Mouse (Mus musculus) CD4-positive naive resting alpha-beta T cell, adult 76 days (primary cell): ENCODE measurements around the gene 2210016F16Rik. TPM values are rescaled to one million over a fixed set of nuclear protein-coding genes. Genes with fewer than 3 reads are reported as not detected.

Experiments used
- total RNA-seq: library from RNA; stranded (reverse); gene quantifications from one replicate; pipeline ENCODE4 v1.2.4, GENCODE M21; 2023

2210016F16Rik gene
- 16.6 TPM for total RNA-seq

DNA sequence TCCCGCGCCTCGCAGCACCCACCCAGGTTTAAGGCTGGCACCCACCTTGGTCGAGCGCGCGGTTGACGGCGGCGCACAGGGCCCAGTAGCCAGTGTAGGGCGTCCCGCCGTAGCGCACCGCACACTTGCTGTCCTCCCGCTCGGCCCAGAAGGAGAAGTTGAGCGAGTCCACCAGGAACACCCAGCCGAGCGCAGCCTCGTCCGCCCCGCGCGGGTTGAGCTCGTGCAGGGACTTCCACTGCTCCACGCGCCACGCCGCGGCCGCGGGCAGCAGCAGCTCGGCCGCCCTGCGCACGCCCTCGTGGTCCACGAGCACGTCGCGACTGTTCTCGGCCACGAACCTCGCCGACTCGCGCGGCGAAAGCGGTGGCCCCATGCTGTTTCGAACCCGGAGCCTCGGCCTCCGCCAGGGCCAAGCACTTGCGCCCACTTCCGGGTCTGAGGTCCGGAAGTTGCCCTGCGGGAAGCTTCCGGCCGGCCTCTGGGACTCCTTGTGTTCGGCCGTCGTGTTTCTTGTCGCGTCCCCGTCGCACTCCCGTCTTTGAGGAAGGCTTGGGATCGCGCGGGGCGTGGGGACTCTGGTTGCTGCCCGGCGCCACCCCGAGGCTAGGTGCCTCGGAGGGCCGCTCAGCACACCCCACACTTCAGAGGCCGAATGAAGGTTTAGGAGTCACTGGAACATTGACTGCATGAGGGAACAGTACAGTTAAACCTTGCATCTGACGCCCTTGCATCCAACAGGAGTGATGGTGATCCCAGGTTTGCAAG lies at the start of gene 2210016F16Rik:
TSS of gene 2210016F16Rik (minus strand) at position 447 of the 768 bp plus-strand sequence.

DNA sequence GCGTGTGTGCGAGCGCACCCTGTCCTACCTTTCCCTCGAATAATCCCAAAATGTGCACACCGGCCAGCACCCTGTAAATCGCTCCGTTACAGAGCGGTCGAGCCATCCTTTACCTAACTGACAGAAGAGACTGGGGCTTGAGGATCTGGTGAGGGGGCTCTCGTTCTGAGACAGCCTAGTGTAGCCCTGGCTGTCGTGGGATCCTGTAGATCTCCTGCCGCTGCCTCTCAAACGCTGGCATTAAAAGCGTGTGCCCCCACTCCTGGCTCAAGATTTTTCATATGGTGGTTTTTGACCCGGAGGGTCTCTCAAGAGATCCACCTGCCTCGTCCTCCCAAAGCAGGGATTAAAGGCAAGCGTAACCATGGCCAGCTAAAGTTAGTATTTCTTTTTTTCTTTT lies 18.2 kb upstream of the 2210016F16Rik start, which contains the start of gene Hnrnpk:
TSS of gene Hnrnpk (minus strand) at position 101 of the 400 bp plus-strand sequence.

DNA sequence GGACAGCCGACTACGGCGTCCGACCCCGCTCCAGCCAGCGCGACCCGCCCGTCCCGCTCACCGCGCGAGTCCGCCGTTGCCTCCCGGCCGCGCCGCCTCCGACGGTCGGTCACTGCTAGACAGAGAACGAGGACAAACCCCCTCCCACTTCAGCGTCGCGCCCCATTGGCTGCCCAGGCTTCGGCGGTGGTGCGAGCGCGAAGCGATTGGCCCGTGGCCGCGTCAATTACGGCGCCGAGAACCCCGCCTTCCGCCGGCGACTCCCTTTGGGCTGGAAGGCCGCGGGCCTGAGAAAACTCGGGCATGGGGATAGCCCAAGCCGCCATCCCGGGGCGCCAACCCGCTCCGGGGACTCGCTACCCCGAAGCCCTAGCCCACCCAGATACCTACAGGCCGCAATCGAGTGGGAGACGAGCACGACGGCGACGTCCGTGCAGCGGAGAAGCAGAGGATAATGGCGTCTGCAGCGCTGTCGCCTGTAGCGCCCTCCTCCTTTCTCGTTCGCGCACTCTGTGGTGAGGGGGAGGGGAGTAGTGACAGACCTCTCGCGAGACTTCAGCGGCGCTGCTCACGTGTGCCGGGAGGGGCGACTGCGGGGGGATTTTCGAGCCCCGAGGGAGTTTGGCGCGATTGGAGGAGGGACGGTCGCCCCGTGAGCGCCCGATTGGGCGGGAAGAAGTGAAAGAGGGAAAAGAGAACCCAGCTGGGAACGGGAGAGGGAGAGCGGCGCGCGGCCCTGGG lies 17.1 kb upstream of the 2210016F16Rik start, which contains the start of gene Rmi1:
TSS of gene Rmi1 (plus strand) at position 246 of the 741 bp plus-strand sequence.

DNA sequence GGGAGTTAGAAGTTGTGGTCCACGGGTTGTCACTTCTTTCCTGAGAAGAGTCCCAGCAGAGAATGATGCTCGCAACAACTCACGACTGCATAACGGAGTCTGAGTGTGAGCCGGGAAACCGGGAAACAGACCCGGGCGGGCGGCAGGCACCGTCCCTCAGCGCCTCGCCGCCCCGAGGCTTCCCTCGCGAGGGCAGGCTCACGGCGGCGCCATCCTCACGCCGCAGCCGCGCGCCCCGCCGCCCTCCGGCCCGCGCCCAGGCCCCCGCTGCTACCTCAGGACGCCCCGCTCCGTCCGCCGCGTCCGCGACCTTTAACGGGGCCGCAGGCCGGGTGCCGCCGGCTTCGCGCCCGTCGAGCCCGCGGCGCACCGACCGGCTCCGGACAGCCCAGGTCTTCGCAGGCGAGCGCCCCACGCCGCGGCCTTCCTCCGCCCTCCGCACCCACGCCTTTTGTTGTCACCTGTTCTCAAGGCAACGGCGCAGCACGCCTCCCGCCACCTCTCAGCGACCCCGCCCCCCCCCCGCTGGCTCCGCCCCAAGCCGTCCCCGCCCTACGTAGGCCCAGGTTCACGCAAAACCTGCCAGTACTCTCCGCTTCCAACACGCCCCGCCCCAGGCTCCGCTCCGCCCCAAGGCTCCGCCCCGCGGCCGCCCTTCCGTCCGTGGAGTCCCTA lies 26.3 kb downstream of the 2210016F16Rik start, which contains the start of gene Kif27:
TSS of gene Kif27 (minus strand) at position 494 of the 675 bp plus-strand sequence.

Other genes with a start within 250 kb of the 2210016F16Rik start
- gene Idnk, start 227.6 kb downstream of the 2210016F16Rik start, total RNA-seq = 96.7 TPM
- 96.8 TPM for gene Ubqln1, start 169.6 kb downstream of the 2210016F16Rik start, total RNA-seq
- gene Gkap1, start 109.5 kb downstream of the 2210016F16Rik start, total RNA-seq = 1.1 TPM
- 0.15 TPM for gene Kif27, start 26.1 kb downstream of the 2210016F16Rik start, total RNA-seq
- 37.5 TPM for gene Rmi1, start 17.0 kb upstream of the 2210016F16Rik start, total RNA-seq
- 1,165 TPM for gene Hnrnpk, start 18.1 kb upstream of the 2210016F16Rik start, total RNA-seq
- gene Slc28a3, start 225.7 kb upstream of the 2210016F16Rik start, total RNA-seq = not detected